Mouse (Mus musculus): Measurements from ENCODE around the gene Myom1. TPM values are rescaled to one million over a fixed set of nuclear protein-coding genes. Genes with fewer than 3 reads are reported as not detected.

Myom1 gene
- total RNA-seq, 2 experiments from 2014 or later = 0.05 to 1.2 TPM

GRCm38 (mm10) chr17:71092341-71092740 is 89.9 kb downstream of the Myom1 start:
- ATAC-seq (replicated peaks; ENCODE audit: poor library complexity, severe bottlenecking) = no peak

GRCm38 (mm10) chr17:71093793-71094192 is 91.4 kb downstream of the Myom1 start:
- ATAC-seq (replicated peaks; ENCODE audit: poor library complexity, severe bottlenecking) = peak; percentile 95

GRCm38 (mm10) chr17:71094438-71094837 is 92.0 kb downstream of the Myom1 start:
- no peak for ATAC-seq (replicated peaks; ENCODE audit: poor library complexity, severe bottlenecking)

DNA sequence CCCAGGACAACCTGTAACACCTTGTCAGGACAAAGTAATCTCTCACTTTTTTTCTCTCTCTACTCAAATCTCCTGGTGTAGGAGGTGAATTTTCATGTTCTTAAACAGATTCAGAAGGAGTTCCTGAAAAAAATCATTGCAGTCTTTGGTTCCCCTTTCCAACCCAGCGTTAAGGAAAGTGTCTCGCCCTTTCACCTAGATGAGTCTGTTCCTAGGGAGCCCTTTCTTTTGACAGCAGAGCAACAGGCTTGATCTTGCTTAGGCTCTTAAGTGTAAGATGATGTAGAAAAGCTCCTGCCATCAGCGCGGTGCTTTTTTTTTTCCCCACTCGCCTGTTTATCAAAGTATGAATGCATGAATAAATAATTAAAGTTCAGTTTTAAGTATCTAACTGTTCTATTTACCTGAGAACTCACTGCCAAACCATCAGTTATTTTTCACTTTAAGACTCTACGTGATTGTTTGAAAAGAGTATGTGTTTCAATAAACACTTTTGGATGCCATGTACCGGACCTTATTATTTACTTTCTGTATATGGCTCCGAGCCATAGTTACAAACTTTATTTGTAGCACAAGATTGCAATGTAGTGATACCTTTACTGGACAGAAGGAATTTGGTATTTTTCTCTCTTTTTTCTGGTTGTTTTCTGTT is 94.2 kb downstream of the Myom1 start:
- no peak for ATAC-seq (replicated peaks; ENCODE audit: poor library complexity, severe bottlenecking)

GRCm38 (mm10) chr17:71097209-71097597 is 94.8 kb downstream of the Myom1 start:
- ATAC-seq (replicated peaks; ENCODE audit: poor library complexity, severe bottlenecking) = no peak

DNA sequence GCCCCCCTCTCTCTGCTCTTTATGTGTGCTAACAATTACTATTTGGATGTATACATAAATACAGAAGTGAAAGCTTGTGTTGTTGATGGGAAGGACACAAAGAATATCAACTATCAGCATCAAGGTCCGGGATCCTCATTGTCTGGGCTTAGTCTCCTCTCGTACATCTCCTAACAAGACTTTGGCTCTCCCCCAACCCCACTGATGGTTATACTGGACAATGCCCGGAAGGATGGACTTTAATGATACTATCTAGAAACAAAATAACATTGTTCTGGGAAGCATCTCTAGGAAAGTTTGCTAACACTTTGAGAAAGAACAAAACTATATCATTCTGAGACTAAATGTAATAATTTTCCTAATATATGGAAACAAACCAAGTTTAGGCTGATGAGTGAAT is 96.2 kb downstream of the Myom1 start:
- ATAC-seq (replicated peaks; ENCODE audit: poor library complexity, severe bottlenecking) = no peak

DNA sequence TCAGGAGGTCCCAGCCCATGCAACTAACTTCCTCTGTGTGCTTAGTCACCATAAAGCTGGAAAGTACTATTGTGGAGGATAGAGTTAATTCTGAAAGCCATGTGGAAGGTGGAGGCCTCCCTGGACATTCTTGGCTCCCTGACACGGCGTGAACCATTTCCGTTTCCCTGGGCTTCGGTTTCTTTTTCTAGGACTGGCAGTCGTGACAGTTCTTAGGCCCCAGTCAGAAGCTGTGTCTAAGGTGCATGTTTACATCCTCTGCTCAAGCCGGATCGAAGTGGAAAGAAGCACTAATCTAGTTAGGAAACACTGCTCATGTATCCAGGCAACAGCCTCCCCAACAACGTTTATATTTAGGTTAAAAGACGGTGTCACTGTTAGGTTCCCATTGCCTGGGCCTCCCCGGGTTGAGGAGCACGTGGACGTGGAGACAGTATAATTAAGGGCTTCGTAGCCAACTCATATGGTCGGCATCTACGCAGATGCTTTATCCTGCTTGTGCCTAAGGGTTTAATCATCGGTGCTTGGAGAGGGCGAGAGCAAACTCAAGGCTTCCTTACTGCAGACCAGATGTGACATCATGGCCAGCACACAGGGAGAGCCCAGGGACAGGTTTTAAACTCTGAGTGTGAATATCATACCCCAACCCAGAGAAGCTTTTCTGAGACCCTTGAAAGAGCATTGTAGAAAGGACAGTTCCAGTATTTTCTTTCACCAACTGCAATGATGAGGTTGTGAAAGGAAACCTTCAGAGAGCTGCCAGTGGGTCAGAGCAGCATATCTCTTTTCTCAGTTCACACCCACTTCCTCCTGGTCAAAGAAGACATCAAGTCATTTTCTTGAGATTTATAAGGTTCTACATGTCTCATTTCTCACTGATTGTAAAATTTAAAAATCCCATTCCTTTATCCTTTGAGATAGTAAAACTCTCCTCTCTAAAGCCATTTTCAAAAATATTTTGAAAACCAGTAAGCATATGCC is 100.4 kb downstream of the Myom1 start:
- peak; percentile 54 for ATAC-seq (replicated peaks; ENCODE audit: poor library complexity, severe bottlenecking)

DNA sequence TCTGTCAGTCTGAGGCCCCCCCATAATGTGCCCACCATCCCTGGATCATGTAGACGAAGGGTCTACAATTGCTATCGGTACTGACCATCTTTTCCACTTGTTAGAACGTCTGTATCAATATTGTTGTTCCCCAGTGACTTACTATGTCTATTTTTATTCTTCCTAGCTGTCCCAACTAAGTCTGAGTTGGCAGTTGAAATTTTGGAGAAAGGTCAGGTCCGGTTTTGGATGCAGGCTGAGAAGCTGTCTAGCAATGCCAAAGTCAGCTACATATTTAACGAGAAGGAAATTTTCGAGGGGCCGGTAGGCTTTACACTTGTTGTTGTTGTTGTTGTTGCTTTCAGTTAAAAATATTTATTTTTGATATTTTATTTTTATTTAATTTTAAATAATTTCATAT is 102.9 kb downstream of the Myom1 start:
- ATAC-seq (replicated peaks; ENCODE audit: poor library complexity, severe bottlenecking) = no peak

- no peak for ATAC-seq (replicated peaks; ENCODE audit: poor library complexity, severe bottlenecking)
These were observed 103.8 kb downstream of the Myom1 start for GRCm38 (mm10) chr17:71106250-71106649.

DNA sequence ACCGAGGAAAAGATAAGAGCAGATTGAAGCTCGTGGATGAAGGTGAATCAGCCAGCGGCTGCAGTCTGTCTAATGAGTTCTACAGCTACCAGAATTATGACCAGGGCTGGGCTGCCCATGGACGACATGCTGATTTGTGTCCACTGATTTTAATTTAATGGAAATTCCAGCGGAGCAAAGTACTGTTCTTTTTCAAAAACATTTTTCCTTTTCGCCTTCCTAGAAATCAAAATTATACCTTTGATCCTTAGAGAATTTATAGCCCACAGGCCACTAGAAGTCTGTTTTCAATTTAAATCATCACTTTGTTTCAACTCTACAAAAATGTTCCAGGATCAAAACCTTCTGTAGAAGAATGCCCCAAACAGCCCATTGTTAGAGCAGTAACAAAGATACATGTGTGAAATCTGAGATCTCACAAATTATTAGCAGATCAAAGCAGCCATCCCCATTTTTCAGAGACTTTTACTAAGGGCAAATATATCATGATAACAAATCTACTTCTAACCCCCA is 108.4 kb downstream of the Myom1 start:
- ATAC-seq (replicated peaks; ENCODE audit: poor library complexity, severe bottlenecking) = no peak

- ATAC-seq (replicated peaks; ENCODE audit: poor library complexity, severe bottlenecking) = no peak
These were observed 110.3 kb downstream of the Myom1 start for GRCm38 (mm10) chr17:71112689-71113088.

- no peak for ATAC-seq (replicated peaks; ENCODE audit: poor library complexity, severe bottlenecking)
These were observed 111.8 kb downstream of the Myom1 start for GRCm38 (mm10) chr17:71114282-71114681.

DNA sequence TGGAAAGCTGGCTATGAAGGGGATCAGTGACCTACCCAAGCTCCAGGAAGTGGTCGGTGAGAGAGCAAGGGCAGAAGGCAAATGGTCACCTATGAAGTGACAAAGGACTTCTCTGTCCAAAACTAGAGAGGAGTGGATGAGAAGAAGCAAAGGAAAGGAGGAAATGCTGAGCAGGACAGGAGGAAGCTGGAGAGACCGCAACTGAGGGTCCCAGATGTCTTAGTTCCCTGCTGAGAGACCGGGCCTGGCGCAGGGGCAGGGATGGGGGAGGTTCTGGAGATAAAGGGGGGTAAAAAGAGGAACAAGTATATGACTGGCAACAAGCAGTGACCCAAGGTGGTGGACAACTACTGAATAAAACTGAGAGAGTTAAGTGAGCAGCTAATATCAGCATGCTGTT is 115.5 kb downstream of the Myom1 start:
- ATAC-seq (replicated peaks; ENCODE audit: poor library complexity, severe bottlenecking) = peak; percentile 95

DNA sequence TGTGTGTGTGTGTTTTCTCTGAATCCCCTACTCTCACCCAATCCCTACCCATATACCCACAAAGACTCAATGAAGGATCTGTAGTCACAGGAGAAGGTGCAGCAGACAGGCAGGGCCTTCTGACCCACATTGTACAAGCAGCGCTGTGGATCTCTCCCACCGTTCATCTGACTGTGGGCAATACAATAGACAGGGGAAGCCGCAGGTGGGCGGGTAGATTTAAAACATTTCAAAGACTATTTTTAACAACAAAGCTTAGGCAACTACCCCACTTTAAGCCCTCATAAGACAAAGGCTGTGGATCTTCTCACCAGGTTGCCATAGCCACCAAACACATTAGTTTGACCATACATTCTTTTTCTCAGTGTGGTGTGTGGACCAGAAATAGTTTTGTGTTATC is 116.2 kb downstream of the Myom1 start:
- ATAC-seq (replicated peaks; ENCODE audit: poor library complexity, severe bottlenecking) = peak; percentile 41

DNA sequence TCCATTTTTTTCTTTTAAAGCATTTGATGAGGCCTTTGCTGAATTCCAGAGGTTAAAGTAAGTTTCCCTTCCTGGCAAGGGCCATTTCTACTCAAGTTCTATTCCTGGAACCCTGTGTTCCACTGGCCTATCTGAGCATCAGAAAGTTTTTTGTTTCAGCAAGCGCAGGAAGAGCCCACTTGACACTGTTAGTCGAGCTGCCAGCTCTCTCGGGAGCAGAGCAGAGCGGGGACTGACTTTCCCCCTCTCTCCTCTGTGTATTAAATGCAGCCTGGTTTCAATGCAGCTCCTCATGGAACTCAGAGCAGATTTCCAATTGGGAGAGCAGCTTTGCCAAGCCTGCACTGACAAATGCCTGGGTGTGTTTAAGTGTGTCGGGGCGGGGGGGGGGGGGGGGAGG is 118.2 kb downstream of the Myom1 start:
- ATAC-seq (replicated peaks; ENCODE audit: poor library complexity, severe bottlenecking) = no peak

DNA sequence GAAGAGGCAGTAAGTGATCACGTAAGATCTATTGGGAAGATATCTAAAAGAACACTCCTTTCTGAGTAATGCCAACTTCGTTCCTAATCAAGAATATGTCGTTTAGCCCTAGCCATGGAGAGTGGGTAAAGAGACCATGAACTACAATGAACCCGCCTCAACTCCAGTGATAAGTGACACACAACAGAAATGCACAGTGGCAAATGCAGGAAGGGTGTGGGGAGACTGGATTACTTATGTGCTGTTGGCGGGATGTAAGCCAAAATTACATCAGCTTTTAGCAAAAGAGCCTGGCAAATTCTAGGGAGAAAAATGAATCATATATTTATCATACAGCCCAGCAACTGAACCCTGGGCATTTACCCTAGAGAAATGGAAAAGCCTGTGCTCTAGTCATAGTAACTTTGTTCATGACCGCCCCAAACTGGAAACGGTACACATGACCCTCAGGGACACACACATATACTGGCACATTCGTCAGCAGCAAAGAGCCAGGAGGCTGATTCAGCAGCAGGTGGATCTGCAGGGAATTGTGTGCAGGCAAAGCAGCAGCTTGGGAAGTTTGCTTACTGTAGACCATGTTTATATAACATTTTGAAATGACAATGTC is 121.7 kb downstream of the Myom1 start:
- no peak for ATAC-seq (replicated peaks; ENCODE audit: poor library complexity, severe bottlenecking)

DNA sequence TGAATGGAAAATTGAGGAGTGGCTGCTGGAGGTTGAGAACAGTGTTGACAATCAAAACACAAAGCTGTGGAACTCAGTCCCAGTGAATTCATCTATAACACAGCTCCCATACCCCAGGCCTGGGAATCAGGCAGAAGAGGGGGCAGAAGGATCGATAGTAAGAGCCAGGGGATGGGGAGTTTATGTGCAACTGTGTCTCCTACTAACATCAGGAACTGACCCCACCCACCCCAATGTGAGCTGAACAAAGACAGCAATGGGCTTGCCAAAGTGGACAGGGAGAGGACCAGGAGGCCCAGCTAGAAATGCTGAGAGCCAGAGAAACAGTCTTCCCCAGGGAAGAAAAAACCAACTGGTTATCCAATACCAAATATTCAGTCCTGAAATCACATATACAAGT is 122.2 kb downstream of the Myom1 start:
- no peak for ATAC-seq (replicated peaks; ENCODE audit: poor library complexity, severe bottlenecking)

DNA sequence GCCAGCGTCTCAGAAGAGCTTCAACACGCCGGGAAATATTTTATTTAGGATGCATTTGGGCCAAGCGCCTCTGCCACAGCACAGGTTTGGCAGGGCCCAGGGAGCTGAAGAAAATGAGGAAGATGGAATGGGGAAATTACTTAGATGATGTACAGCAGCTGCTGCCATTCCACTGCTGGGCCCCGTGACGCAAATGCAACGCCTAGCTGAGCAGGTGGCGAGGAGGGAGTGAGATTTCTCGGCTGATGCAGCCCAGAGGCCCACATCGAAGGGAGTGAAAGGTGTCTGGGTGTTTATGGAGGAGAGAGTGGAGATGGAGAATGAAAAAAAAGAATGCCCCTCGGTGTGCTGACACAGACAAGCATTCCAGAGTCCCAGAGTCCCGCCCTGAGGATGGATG is 123.1 kb downstream of the Myom1 start:
- peak; percentile 94 for ATAC-seq (replicated peaks; ENCODE audit: poor library complexity, severe bottlenecking)

- ATAC-seq (replicated peaks; ENCODE audit: poor library complexity, severe bottlenecking) = no peak
These were observed 123.6 kb downstream of the Myom1 start for GRCm38 (mm10) chr17:71126001-71126400.

DNA sequence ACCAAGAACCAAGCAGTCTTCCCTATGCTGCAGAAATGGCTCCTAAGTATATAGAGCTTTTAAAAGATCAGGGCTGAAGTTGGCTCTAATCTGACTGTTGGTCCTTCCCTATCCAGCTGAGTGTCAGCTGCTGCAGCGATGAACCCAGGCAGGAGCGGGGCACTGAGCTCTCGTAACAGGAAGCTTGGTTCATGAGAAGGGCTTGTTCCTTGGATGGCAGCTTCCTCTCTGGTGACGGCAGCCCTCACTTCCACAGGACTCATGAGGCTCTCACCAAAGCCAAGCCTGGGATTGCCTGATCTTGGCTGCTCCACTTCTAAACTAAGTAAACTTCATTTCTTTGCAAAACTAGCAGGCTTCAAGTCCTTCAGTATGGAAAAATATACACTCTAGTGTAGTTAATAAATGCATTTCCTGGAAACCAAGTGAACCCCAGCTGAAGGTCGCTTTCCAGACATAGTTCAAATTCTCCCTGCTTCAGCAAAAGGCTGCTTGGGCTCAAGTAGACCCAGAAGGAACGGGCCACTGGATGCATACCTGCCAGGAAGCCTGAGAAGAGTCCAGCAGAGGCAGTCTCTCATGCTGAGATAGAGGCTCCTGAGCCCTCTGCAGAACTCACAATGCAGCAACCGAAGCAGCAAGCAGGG is 125.2 kb downstream of the Myom1 start:
- ATAC-seq (replicated peaks; ENCODE audit: poor library complexity, severe bottlenecking) = peak; percentile 90

All from granulocyte monocyte progenitor cell, adult 5-6 weeks (primary cell).